Comparison of ENCODE assay signal across 8 mouse cellular contexts in the genomic region with DNA sequence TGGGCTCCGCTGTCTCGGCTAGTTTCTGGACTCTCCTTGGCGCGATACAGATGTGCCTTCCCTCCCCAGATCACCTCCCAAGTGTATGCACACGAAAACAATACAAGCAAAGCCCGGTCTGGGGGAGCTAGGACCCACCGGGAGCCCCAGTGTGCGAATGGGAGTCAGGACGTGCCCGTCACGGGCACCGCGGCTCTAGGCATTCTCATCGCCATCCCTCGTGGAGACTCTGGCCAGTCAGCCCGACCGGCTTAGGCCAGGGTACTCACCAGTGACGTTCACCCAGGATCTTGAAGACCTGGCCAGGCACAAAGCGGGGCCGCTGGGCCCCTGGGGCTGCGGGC. TPM values are rescaled to one million over a fixed set of nuclear protein-coding genes. Genes with fewer than 3 reads are reported as not detected.
DNase-seq lines count a peak whose midpoint lies in the region; ATAC-seq lines count a peak whose summit lies in the region.

No protein-coding gene starts in this region.

- no peak for DNase-seq in heart, embryonic 10.5 days (ENCODE audit: low spot score)
- DNase-seq in heart, adult 11 months, result no peak
- no peak for DNase-seq in frontal cortex, postnatal 14 days (ENCODE audit: low spot score in 2 of 2)
- no peak for DNase-seq in spleen, postnatal 10 days (ENCODE audit: low spot score in 2 of 2)
- no peak for DNase-seq in kidney, postnatal 36 days

- peak overlapping the region; percentile 67 for H3K4me3 ChIP-seq in heart, embryonic 10.5 days
- peak overlapping the region; percentile 74 for H3K4me3 ChIP-seq in forebrain, embryonic 13.5 days
- H3K4me3 ChIP-seq in liver, embryonic 15.5 days (replicated peaks), result peak overlapping the region; percentile 82

- no peaks in the 10 kb centered on the region for H3K9me3 ChIP-seq in heart, embryonic 10.5 days
- no peaks in the 10 kb centered on the region for H3K9me3 ChIP-seq in forebrain, embryonic 13.5 days (replicated peaks)
- H3K9me3 ChIP-seq in liver, embryonic 15.5 days (replicated peaks), result no peaks in the 10 kb centered on the region

- H3K27ac ChIP-seq in heart, embryonic 10.5 days, result peak overlapping the region; percentile 95
- peak overlapping the region; percentile 91 for H3K27ac ChIP-seq in forebrain, embryonic 13.5 days
- H3K27ac ChIP-seq in liver, embryonic 15.5 days (replicated peaks), result peak overlapping the region; percentile 72

- ATAC-seq in CD4-positive, CD25-positive, alpha-beta regulatory T cell, adult 4 months, result peak; percentile 13
- peak; percentile 64; the same call in 1 of the 2 replicates for ATAC-seq in forebrain, embryonic 13.5 days
- ATAC-seq in liver, embryonic 15.5 days (ENCODE audit: insufficient read depth), result no peak

- peak overlapping the region; percentile 93 for H3K4me2 ChIP-seq in forebrain, embryonic 13.5 days
- peak overlapping the region; percentile 99 for H3K4me2 ChIP-seq in liver, embryonic 15.5 days

- no peaks in the 10 kb centered on the region for H3K36me3 ChIP-seq in heart, embryonic 10.5 days
- H3K36me3 ChIP-seq in forebrain, embryonic 13.5 days (ENCODE audit: poor library complexity, severe bottlenecking), result no peaks in the 10 kb centered on the region
- no peaks in the 10 kb centered on the region for H3K36me3 ChIP-seq in liver, embryonic 15.5 days (replicated peaks)

- WGBS in heart, embryonic 10.5 days, result under 1% methylated on average over 21 of the region's 21 CpGs
- under 1% methylated on average over 21 of the region's 21 CpGs for WGBS in forebrain, embryonic 13.5 days
- under 1% methylated on average over 21 of the region's 21 CpGs for WGBS in liver, embryonic 15.5 days (ENCODE audit: insufficient replicate concordance)

- no peaks in the 10 kb centered on the region for H3K27me3 ChIP-seq in heart, embryonic 10.5 days (ENCODE audit: insufficient read depth, poor library complexity, severe bottlenecking)
- no peaks in the 10 kb centered on the region for H3K27me3 ChIP-seq in forebrain, embryonic 13.5 days
- H3K27me3 ChIP-seq in liver, embryonic 15.5 days, result peaks cover 22% of the 10 kb centered on the region

- H3K4me1 ChIP-seq in heart, embryonic 10.5 days, result peaks cover 37% of the 10 kb centered on the region
- peaks cover 38% of the 10 kb centered on the region for H3K4me1 ChIP-seq in forebrain, embryonic 13.5 days
- peaks cover 37% of the 10 kb centered on the region for H3K4me1 ChIP-seq in liver, embryonic 15.5 days (replicated peaks)

- peak overlapping the region; percentile 89 for H3K9ac ChIP-seq in forebrain, embryonic 13.5 days
- H3K9ac ChIP-seq in liver, embryonic 15.5 days, result peak overlapping the region; percentile 70

RNA-seq across cellular contexts. Expression of a gene that starts 0.2 kb away (rescaled TPM):
- 13.3 and 16.4 TPM in 2 replicates for polyA plus RNA-seq in heart, embryonic 10.5 days (2016; fragmentation: Nextera tagmentation; extraction: Ambion mirVana)
- polyA plus RNA-seq in CD4-positive, CD25-positive, alpha-beta regulatory T cell, adult 4 months (2017; shearing (Covaris generic)), result 10 to 100 TPM; 53.3 to 54.6 TPM
- polyA plus RNA-seq in forebrain, embryonic 13.5 days (2015; fragmentation: Nextera tagmentation; extraction: Ambion mirVana), result 25.6 and 29.4 TPM in 2 replicates
- polyA plus RNA-seq in liver, embryonic 15.5 days (2015; fragmentation: Nextera tagmentation; extraction: Ambion mirVana), result 3.6 and 4.2 TPM in 2 replicates
